Comparison of ENCODE assay signal across 30 mouse cellular contexts in genomic region chr3:137975435-137975834, GRCm38 (mm10). TPM values are rescaled to one million over a fixed set of nuclear protein-coding genes. Genes with fewer than 3 reads are reported as not detected.
A peak's percentile ranks its signal among the peaks of the same experiment; 100 is the strongest.
DNase-seq lines count a peak whose midpoint lies in the region; ATAC-seq and TF ChIP-seq lines count a peak whose summit lies in the region.
"Had no signal": no experiment of that assay in that cellular context is flagged by ENCODE, and none has a peak within 500 bp of the region (broad histone marks: within the 10 kb centered on the region; RNA-seq: fewer than 3 reads in every experiment).

No protein-coding gene starts in this region.

- no peak for TF ChIP-seq POLR2A in MEL (IDR thresholded peaks at IDR 0.05; ENCODE audit: control insufficient read depth in 1 of 2, insufficient read depth in 1 of 2, low read depth in 1 of 2, low read length in 2 of 2, poor library complexity in 1 of 2)

- WGBS in intestine, postnatal 0 days = 74% methylated on average over 7 of the region's 7 CpGs
- WGBS in intestine, embryonic 15.5 days = 82% methylated on average over 7 of the region's 7 CpGs

- H3K9me3 ChIP-seq in intestine, postnatal 0 days (ENCODE audit: control insufficient read depth) = no peaks in the 10 kb centered on the region
- no peaks in the 10 kb centered on the region for H3K9me3 ChIP-seq in intestine, embryonic 15.5 days
- H3K9me3 ChIP-seq in E14TG2a.4 (ENCODE audit: low read length) (no peaks in the 10 kb centered on the region), MEL (replicated peaks; ENCODE audit: insufficient read depth, low read length) (no peaks in the 10 kb centered on the region)
- H3K9me3 ChIP-seq in megakaryocyte, embryonic 14.5 days = no peaks in the 10 kb centered on the region
- H3K9me3 ChIP-seq: embryonic facial prominence, embryonic 12.5 days; forebrain, embryonic 15.5 days; limb, embryonic 12.5 days; liver, embryonic 12.5 days; lung, embryonic 15.5 days; midbrain, embryonic 15.5 days had no signal

- ATAC-seq in intestine, postnatal 0 days = no peak
- no peak for ATAC-seq in intestine, embryonic 15.5 days
- ATAC-seq: forebrain, embryonic 15.5 days; hindbrain, embryonic 16.5 days; liver, embryonic 12.5 days; midbrain, embryonic 15.5 days; Patski had no signal

- H3K4me1 ChIP-seq in intestine, postnatal 0 days (replicated peaks; ENCODE audit: control insufficient read depth, insufficient read depth, low read length) = 0 out of 2 replicates have a peak, but pooled peaks cover 7% of the 10 kb centered on the region
- H3K4me1 ChIP-seq in intestine, embryonic 15.5 days (replicated peaks) = peaks cover 5% of the 10 kb centered on the region; the same call in 1 of the 2 replicates
- H3K4me1 ChIP-seq in E14TG2a.4 (replicated peaks; ENCODE audit: low read depth, low read length) (peaks cover 95% of the 10 kb centered on the region), MEL (ENCODE audit: control insufficient read depth in 1 of 2, insufficient read depth in 2 of 2, low read length in 2 of 2) (peaks cover 46 to 66% of the 10 kb centered on the region in 2 experiments)
- peaks cover 73% of the 10 kb centered on the region for H3K4me1 ChIP-seq in megakaryocyte, embryonic 14.5 days

- no peak overlapping the region for H3K4me2 ChIP-seq in intestine, postnatal 0 days (replicated peaks; ENCODE audit: low read depth)
- no peak overlapping the region for H3K4me2 ChIP-seq in intestine, embryonic 15.5 days (replicated peaks)
- H3K4me2 ChIP-seq: embryonic facial prominence, embryonic 12.5 days; forebrain, embryonic 15.5 days; limb, embryonic 12.5 days; lung, embryonic 15.5 days; midbrain, embryonic 15.5 days had no signal

- DNase-seq in MEL (ENCODE audit: low read depth, low spot score) = peak; percentile 68
- no peak for DNase-seq in left cerebral cortex, adult 8-10 months (ENCODE audit: low spot score in 2 of 2)
- DNase-seq in kidney, postnatal 25 days = no peak
- DNase-seq in heart, adult 11 months = no peak
- DNase-seq: adrenal gland, postnatal 14 days; cerebellum, adult 11 months; cerebellum, adult 9-10 months; cerebellum, postnatal 36 days; embryo, embryonic 11 days; kidney, adult 8-10 months; layer of hippocampus, adult 9-11 months; lung, postnatal 36 days; right cerebral cortex, adult 18-20 months; spleen, adult 18-20 months; thymus, adult 2 months; thymus, postnatal 36 days had no signal

- H3K79me2 ChIP-seq in MEL (ENCODE audit: control insufficient read depth, insufficient read depth, low read length, poor library complexity) = peaks cover 72% of the 10 kb centered on the region

- no peaks in the 10 kb centered on the region for H3K27me3 ChIP-seq in intestine, postnatal 0 days (replicated peaks; ENCODE audit: control insufficient read depth, insufficient read depth, low read length)
- no peaks in the 10 kb centered on the region for H3K27me3 ChIP-seq in intestine, embryonic 15.5 days (replicated peaks)
- H3K27me3 ChIP-seq in E14TG2a.4 (ENCODE audit: insufficient read depth, low read length) (no peaks in the 10 kb centered on the region), MEL (ENCODE audit: control insufficient read depth in 1 of 2, insufficient read depth in 2 of 2, low read length in 2 of 2) (no peaks in the 10 kb centered on the region)
- no peaks in the 10 kb centered on the region for H3K27me3 ChIP-seq in megakaryocyte, embryonic 14.5 days (replicated peaks)
- H3K27me3 ChIP-seq: CH12.LX; embryonic facial prominence, embryonic 12.5 days; forebrain, embryonic 15.5 days; limb, embryonic 12.5 days; liver, embryonic 12.5 days; lung, embryonic 15.5 days; midbrain, embryonic 15.5 days; Patski had no signal

- no peak for TF ChIP-seq RAD21 in MEL (IDR thresholded peaks at IDR 0.05; ENCODE audit: low read depth, low read length)

- H3K36me3 ChIP-seq in intestine, postnatal 0 days (ENCODE audit: control insufficient read depth, insufficient read depth) = peaks cover 8% of the 10 kb centered on the region; the same call in 1 of the 2 replicates
- H3K36me3 ChIP-seq in intestine, embryonic 15.5 days = no peaks in the 10 kb centered on the region
- H3K36me3 ChIP-seq in E14TG2a.4 (ENCODE audit: insufficient read depth, low read length) (no peaks in the 10 kb centered on the region; the same call in 1 of the 2 replicates), MEL (ENCODE audit: control insufficient read depth in 1 of 2, insufficient read depth in 2 of 2, low read length in 2 of 2) (peaks cover 9 to 78% of the 10 kb centered on the region in 2 experiments)
- peaks cover 98% of the 10 kb centered on the region for H3K36me3 ChIP-seq in megakaryocyte, embryonic 14.5 days (replicated peaks; ENCODE audit: low read length)
- H3K36me3 ChIP-seq: embryonic facial prominence, embryonic 12.5 days; forebrain, embryonic 15.5 days; limb, embryonic 12.5 days; lung, embryonic 15.5 days; midbrain, embryonic 15.5 days had no signal

- no peak overlapping the region for H3K4me3 ChIP-seq in intestine, postnatal 0 days (ENCODE audit: low read depth, low read length)
- no peak overlapping the region for H3K4me3 ChIP-seq in intestine, embryonic 15.5 days (replicated peaks)
- peak overlapping the region; percentile 56 for H3K4me3 ChIP-seq in E14TG2a.4 (replicated peaks; ENCODE audit: low read length)
- no peak overlapping the region for H3K4me3 ChIP-seq in MEL (ENCODE audit: control insufficient read depth in 1 of 2, insufficient read depth in 1 of 2, low read depth in 2 of 2, low read length in 2 of 2)
- peak overlapping the region; percentile 91 for H3K4me3 ChIP-seq in megakaryocyte, embryonic 14.5 days (replicated peaks)
- H3K4me3 ChIP-seq: embryonic facial prominence, embryonic 12.5 days; forebrain, embryonic 15.5 days; limb, embryonic 12.5 days; liver, embryonic 12.5 days; lung, embryonic 15.5 days; midbrain, embryonic 15.5 days had no signal

- TF ChIP-seq CTCF in intestine, postnatal 0 days (IDR thresholded peaks at IDR 0.05; ENCODE audit: low read depth) = no peak
- TF ChIP-seq CTCF in E14TG2a.4 (conservative IDR thresholded peaks at IDR 0.05; ENCODE audit: low read length) (no peak), MEL (IDR thresholded peaks at IDR 0.05 in 2 of 3, conservative IDR thresholded peaks at IDR 0.05 in 1 of 3; ENCODE audit: control insufficient read depth in 1 of 3, insufficient read depth in 1 of 3, low read depth in 2 of 3, low read length in 3 of 3, poor library complexity in 1 of 3, severe bottlenecking in 1 of 3) (no peak)

- no peak overlapping the region for H3K9ac ChIP-seq in intestine, postnatal 0 days (ENCODE audit: low read depth, low read length)
- no peak overlapping the region for H3K9ac ChIP-seq in intestine, embryonic 15.5 days
- H3K9ac ChIP-seq in MEL (ENCODE audit: control insufficient read depth, low read depth, low read length, poor library complexity, severe bottlenecking) = peak overlapping the region; percentile 4; the same call in 1 of the 2 replicates
- H3K9ac ChIP-seq: embryonic facial prominence, embryonic 12.5 days; forebrain, embryonic 15.5 days; limb, embryonic 12.5 days; liver, embryonic 12.5 days; lung, embryonic 15.5 days; midbrain, embryonic 15.5 days had no signal

- no peak; a peak in 1 of 4 replicates for TF ChIP-seq EP300 in MEL (IDR thresholded peaks at IDR 0.05; ENCODE audit: low read depth in 1 of 2, low read length in 2 of 2)

- 0 out of 2 replicates have a peak overlapping the region, but pooled peaks have one; percentile 9 for H3K27ac ChIP-seq in intestine, postnatal 0 days (ENCODE audit: low read depth, low read length)
- H3K27ac ChIP-seq in intestine, embryonic 15.5 days = no peak overlapping the region
- H3K27ac ChIP-seq in MEL (ENCODE audit: control insufficient read depth, low read depth, low read length) = peak overlapping the region; percentile 45
- H3K27ac ChIP-seq: embryonic facial prominence, embryonic 12.5 days; forebrain, embryonic 15.5 days; kidney, postnatal 0 days; limb, embryonic 12.5 days; liver, embryonic 12.5 days; lung, embryonic 15.5 days; midbrain, embryonic 15.5 days had no signal

TF ChIP-seq in MEL, 35 proteins besides CTCF, POLR2A, EP300 and RAD21 (continues in another document):
- TF ChIP-seq ELF1 (IDR thresholded peaks at IDR 0.05; ENCODE audit: low read depth, low read length) = no peak
- TF ChIP-seq SMC3 (IDR thresholded peaks at IDR 0.05; ENCODE audit: low read depth, low read length) = no peak
- TF ChIP-seq MYB (IDR thresholded peaks at IDR 0.05; ENCODE audit: low read depth, low read length) = no peak
- TF ChIP-seq POLR2AphosphoS2 (IDR thresholded peaks at IDR 0.05; ENCODE audit: low read length) = no peak
- no peak for TF ChIP-seq ZC3H11A (IDR thresholded peaks at IDR 0.05; ENCODE audit: low read depth, low read length)
- no peak for TF ChIP-seq ZKSCAN1 (IDR thresholded peaks at IDR 0.05; ENCODE audit: low read depth, low read length)
- peak; percentile 52; the same call in 1 of the 2 replicates for TF ChIP-seq SIN3A (IDR thresholded peaks at IDR 0.05; ENCODE audit: low read length)
- no peak for TF ChIP-seq MAZ (IDR thresholded peaks at IDR 0.05; ENCODE audit: low read depth, low read length)
- TF ChIP-seq MYC (IDR thresholded peaks at IDR 0.05; ENCODE audit: low read depth, low read length) = peak; percentile 76; the same call in 1 of the 2 replicates
- TF ChIP-seq E2F4 (IDR thresholded peaks at IDR 0.05; ENCODE audit: borderline replicate concordance, low read depth, low read length) = no peak
- no peak for TF ChIP-seq UBTF (IDR thresholded peaks at IDR 0.05; ENCODE audit: borderline replicate concordance, insufficient read depth, low read depth, low read length)
- no peak for TF ChIP-seq BHLHE40 (IDR thresholded peaks at IDR 0.05; ENCODE audit: borderline replicate concordance, low read depth, low read length)

RNA-seq across cellular contexts. Expression of gene Dapp1, which starts 5.9 kb away (rescaled TPM):
- polyA plus RNA-seq in intestine, postnatal 0 days (2015; fragmentation: Nextera tagmentation; extraction: Ambion mirVana) = 70.6 and 71.2 TPM in 2 replicates
- 23.2 and 23.7 TPM in 2 replicates for polyA plus RNA-seq in intestine, embryonic 15.5 days (2015; fragmentation: Nextera tagmentation; extraction: Ambion mirVana)
- 45.7 and 59.0 TPM in 2 replicates for total RNA-seq in MEL (2012; rRNA removed)
- polyA plus RNA-seq in MEL (2012; ENCODE audit: insufficient read depth in 1 of 2, insufficient read length in 2 of 2, low read depth in 1 of 2, low replicate concordance in 2 of 2, missing spikeins in 1 of 2) = 10 to 100 TPM; 67.3 to 91.5 TPM
- polyA plus RNA-seq in megakaryocyte, embryonic 14.5 days (2012; ENCODE audit: insufficient read depth, low replicate concordance) = 8.0 and 32.0 TPM in 2 replicates
- total RNA-seq in left cerebral cortex, adult 8-10 months (2022) = 1 to 10 TPM; 3.4 to 5.9 (median 4.7) TPM

RNA-seq across cellular contexts. Expression of gene Lamtor3, which starts 57.1 kb away (rescaled TPM):
- polyA plus RNA-seq in intestine, postnatal 0 days (2015; fragmentation: Nextera tagmentation; extraction: Ambion mirVana) = 156 and 160 TPM in 2 replicates
- polyA plus RNA-seq in intestine, embryonic 15.5 days (2015; fragmentation: Nextera tagmentation; extraction: Ambion mirVana) = 135 and 139 TPM in 2 replicates
- total RNA-seq in MEL (2012; rRNA removed) = 73.3 and 77.5 TPM in 2 replicates
- polyA plus RNA-seq in MEL (2012; ENCODE audit: insufficient read depth in 1 of 2, insufficient read length in 2 of 2, low read depth in 1 of 2, low replicate concordance in 2 of 2, missing spikeins in 1 of 2) = 10 to 100 TPM in 1 of 2 experiments, not detected in 1; 88.3 TPM
- 5.9 and 25.2 TPM in 2 replicates for polyA plus RNA-seq in megakaryocyte, embryonic 14.5 days (2012; ENCODE audit: insufficient read depth, low replicate concordance)
- total RNA-seq in left cerebral cortex, adult 8-10 months (2022) = 10 to 100 TPM; 62.0 to 71.8 (median 65.0) TPM

Comparison
In these comparisons a context has a peak if more than half of its experiments do, and no peak if none do; other contexts are left out.
1. H3K4me3 ChIP-seq: peak in E14TG2a.4 (single experiment) and megakaryocyte, embryonic 14.5 days (single experiment); none in intestine, postnatal 0 days (single experiment), intestine, embryonic 15.5 days (single experiment) and MEL (0 of 2).